Mouse (Mus musculus) brown adipose tissue, adult 24 weeks (tissue): ENCODE measurements at regions not wholly inside any gene's neighbourhood (a gene's known extent, or its start where the extent isn't known, plus 50 kb on each side); places are given as distances from the start of the nearest gene placed in this dataset.

ENCODE experiments used
- H3K27ac ChIP-seq: fragments of 200-500 bp; replicated peaks from 2 replicates; pipeline ENCODE4 v1.5.1; 2012; ENCODE audit warnings: low read depth, mild to moderate bottlenecking, low read length
- H3K4me1 ChIP-seq: fragments of 200-500 bp; 2 replicates; pipeline ENCODE4 v1.6.1; 2012; ENCODE audit warnings: low read length, mixed read lengths; ENCODE audit not compliant: control insufficient read depth, insufficient read depth, insufficient read length
- H3K4me3 ChIP-seq: fragments of 200-500 bp; 2 replicates; pipeline ENCODE4 v1.5.1; 2012; ENCODE audit warnings: low read depth, mild to moderate bottlenecking, low read length, moderate library complexity; ENCODE audit not compliant: insufficient read depth

DNA sequence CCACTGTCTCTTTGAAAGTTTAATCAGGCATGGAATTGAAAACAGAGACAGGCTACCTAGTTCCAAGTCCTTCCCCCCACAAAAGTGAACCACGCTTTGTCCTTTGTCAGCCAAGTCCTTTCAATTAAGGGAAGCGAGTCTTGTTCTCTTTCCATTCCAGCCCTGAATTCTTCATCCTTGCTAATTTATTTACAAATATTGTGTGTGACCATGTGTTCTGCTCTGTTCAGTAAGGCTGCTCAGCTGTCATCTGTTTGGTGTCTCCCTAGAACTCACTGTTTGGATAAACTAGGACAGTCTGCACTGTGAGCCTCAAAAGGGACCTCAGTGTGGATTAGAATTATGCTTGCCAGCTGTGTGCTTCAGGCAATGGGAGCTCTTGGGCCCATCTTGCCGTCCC is 473.6 kb downstream of the Nedd1 start:
- Histone ChIP-seq H3K4me3 (no peak overlapping the region), H3K27ac (no peak overlapping the region), H3K4me1 (no peaks in the 10 kb centered on the region)

DNA sequence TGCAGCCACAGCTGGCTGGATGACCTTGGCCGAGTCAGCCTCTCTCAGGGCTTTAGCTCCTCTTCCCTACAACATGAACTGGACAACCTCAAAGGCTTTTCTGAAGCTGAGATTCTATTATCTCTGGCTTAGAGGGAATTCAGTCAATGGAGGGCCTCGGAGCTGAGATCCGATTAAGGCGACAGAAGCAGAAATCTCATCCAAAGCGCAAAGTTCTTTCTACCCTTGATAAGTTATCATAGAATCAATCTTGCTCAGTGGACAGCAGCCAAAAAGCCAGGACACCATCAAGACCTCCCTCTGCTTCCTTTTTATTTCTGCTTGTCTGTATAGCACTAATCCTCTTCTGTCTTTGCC is 474.8 kb downstream of the Nedd1 start:
- H3K27ac ChIP-seq, result no peak overlapping the region
- H3K4me3 ChIP-seq, result no peak overlapping the region
- no peaks in the 10 kb centered on the region for H3K4me1 ChIP-seq

DNA sequence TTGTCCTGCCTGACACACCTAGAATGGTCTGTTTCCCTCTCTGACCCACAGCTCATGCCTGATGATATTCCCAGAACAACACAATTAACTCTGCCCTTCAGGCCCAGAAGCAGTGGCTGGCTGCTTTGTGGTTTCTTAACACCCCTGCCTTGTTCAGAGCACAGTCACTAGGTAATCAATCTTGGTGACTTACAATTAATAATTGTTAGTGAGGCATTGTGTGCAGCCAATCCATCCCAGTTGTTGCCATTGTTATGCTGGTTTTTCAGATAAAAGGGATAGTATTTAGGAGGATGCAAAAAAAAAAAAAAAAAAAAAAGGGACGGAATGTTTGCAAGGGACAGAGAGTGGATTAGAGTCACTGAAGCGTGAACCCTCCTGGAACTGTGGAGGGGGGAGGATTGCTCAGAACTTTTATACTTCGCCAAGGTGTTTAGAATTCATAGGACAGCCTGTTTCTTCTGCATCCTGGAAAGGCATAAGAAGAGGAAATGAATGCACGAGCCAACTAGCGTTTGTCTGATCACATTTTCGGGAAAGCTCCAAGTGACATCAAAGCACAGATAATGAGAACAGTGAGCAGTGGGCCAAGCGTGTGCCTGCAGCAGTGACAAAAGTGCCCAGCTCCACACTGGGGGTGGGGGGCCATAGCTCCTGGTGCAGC is 475.3 kb downstream of the Nedd1 start:
- no peak overlapping the region for H3K27ac ChIP-seq
- no peak overlapping the region for H3K4me3 ChIP-seq
- no peaks in the 10 kb centered on the region for H3K4me1 ChIP-seq

DNA sequence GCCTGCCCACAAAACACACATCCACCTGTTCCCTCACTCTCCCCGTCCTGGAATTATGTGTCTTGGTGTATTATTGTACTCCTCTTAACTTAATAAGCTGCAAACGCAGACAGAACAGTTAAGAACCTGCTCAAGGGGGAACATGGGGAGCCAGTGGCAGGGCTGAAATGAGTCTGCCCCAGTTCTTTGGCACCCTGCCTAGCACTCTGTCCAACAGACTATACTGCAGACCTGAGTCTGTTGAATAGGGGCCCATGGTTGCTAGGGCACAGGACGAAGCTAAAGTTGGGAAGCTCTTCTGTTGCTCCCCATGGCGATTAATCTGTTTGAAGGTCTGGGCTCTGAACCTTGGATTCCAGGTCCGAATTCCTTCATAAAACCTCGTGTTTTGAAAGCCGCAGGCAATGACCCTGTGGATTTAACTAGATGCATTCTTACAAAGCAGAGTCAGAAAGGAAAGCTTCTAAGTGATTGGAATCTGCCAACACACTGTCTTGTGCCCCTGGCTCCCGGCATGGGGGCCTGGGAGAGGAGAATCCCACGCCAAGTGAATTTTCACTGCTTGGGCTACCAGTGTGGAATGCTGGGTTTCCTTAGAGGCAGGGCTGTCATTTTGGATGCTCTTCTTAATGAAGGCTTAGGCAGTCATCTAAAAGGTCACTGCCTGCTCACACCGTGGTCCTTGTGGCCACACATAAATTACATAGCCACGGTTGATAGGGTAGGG is 479.3 kb downstream of the Nedd1 start:
- Histone ChIP-seq H3K4me3 (no peak overlapping the region), H3K27ac (no peak overlapping the region), H3K4me1 (no peaks in the 10 kb centered on the region)

DNA sequence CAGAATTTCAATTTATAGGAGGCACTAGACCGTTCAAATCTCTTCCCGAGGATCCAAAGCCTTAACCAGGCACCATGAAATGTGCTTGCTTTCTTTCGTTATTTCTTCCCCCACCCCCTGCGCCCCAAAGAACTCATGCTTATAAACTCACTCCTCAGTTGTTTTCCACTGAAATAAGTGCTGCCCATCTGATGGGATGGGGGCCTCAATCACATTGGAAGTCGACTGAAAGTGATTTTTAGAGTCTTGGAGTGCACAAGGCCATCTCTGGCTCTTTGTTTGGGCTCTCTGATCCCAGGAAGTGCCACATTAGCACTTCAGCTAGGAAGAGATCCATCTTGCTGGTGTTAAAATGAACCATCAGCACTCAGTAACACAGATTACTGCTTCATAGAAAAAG is 484.3 kb downstream of the Nedd1 start:
- no peaks in the 10 kb centered on the region for H3K4me1 ChIP-seq
- H3K4me3 ChIP-seq, result no peak overlapping the region
- H3K27ac ChIP-seq, result no peak overlapping the region

DNA sequence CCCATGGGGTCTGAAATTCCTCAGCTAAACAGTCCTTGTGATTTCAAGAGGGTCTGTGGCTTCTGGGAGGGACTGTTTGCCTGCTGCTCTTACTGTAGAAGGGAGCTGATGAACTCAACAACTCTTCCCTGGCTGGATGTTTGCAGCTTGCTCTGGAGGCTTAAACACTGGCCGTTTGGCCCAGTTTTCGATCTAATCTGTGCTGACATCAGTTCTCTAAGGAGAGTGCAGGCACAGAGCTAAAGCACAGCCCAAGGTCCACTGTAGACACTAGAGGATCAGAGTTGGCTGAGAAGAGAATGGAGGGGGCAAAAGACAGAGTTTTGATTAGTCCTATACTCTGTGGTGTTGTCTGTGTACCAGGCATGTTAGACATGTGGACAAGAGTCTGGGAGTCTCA is 490.1 kb downstream of the Nedd1 start:
- H3K4me3 ChIP-seq, result no peak overlapping the region
- H3K4me1 ChIP-seq, result no peaks in the 10 kb centered on the region
- H3K27ac ChIP-seq, result no peak overlapping the region

DNA sequence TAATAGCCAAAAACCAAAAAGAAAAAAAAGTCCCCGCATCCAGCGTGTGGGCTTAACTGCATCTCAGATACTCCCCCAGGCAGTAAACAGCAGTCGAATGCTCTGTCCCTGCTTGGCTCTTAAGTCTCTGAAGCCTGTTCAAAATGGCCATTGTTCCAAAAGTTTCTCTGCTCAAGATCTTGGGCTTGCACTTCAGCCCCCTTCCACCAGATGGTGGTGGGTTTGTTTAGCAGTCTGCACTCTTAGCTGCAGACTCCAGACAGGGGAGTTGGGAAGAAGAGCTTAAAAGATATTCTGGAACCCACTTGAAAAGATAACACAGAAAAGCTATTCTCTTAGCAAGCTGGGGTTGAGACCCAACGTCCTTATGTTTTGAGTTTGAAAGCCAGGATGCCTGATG is 496.4 kb downstream of the Nedd1 start:
- no peak overlapping the region for H3K27ac ChIP-seq
- H3K4me3 ChIP-seq, result no peak overlapping the region
- no peaks in the 10 kb centered on the region for H3K4me1 ChIP-seq

DNA sequence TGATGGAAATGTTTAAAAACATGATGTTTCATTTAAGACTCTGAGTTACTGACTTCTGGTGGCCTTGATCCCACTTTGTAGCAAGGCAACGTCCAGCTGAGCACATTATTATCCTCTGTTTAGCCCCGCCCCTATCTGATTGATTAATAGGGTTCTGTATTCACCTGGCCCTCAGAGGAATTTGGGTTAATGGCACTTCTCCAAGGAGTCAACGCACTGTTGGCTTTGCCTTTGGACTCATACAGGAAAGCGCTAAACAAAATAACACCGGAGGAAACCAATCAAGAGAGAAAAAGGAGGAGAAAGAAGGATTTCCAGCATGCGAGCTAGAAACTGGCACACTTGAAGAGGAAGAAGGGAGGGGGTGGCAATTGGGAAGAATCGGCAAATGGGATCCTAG is 497.1 kb downstream of the Nedd1 start:
- Histone ChIP-seq H3K27ac (no peak overlapping the region), H3K4me1 (no peaks in the 10 kb centered on the region), H3K4me3 (no peak overlapping the region)

DNA sequence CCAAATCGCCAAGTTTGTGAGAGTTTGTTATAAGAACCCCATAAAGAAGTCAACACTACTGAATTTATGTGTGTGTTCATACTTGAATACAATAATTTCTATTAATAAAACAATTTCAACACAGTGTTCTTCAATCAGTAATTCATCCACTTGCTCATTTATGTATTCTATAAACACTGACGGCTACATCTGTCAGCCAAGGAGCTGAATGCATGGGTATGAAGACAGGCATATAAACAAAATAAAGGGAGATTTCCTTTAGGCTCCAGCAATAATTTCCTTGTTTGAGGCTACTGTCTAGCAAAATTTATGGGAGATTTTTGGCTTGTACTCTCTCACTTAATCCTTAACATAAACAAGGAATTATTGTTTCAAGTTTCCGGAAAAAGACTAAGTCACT is 502.9 kb downstream of the Nedd1 start:
- no peak overlapping the region for H3K27ac ChIP-seq
- no peak overlapping the region for H3K4me3 ChIP-seq
- H3K4me1 ChIP-seq, result no peaks in the 10 kb centered on the region

DNA sequence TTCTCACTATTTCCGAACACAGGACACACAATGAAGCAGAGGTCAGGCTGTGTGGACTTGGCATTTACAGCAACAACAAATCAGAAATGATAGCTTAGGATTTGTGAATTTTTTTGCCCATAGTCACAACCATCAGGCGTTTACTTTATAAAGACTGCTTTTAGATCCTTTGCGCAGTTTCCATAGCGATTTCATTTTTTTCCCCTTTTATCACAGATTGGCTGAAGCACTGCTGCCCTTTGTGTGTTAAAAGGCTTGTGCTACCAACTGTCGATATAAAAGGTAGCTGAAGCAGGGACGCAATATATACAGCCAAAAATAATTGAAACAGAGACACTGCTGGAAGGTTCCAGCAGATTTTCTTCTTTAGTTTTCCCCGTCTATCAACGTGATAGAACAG is 551.4 kb downstream of the Nedd1 start:
- H3K4me3 ChIP-seq, result no peak overlapping the region
- no peaks in the 10 kb centered on the region for H3K4me1 ChIP-seq
- no peak overlapping the region for H3K27ac ChIP-seq

DNA sequence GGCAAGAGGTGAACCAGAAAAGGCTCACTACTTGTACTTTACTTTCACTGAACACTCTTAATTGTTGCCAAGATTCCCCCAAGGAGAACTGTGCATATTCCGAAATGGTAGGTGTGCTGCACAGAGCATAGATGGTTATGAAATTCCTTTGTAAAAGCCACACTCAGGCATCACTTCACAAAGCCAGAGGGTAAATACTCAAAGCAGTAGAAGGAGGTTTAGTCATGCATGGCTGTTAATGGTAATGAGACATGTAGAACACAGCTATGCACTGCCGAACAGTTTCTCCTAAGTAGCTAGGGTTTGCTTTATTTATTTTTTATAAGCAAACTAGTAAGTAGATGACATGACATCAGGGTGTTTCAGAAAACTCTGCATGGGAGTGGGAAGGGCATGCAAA is 556.2 kb downstream of the Nedd1 start:
- no peak overlapping the region for H3K4me3 ChIP-seq
- H3K27ac ChIP-seq, result no peak overlapping the region
- 0 out of 2 replicates have a peak, but pooled peaks cover 3% of the 10 kb centered on the region for H3K4me1 ChIP-seq

DNA sequence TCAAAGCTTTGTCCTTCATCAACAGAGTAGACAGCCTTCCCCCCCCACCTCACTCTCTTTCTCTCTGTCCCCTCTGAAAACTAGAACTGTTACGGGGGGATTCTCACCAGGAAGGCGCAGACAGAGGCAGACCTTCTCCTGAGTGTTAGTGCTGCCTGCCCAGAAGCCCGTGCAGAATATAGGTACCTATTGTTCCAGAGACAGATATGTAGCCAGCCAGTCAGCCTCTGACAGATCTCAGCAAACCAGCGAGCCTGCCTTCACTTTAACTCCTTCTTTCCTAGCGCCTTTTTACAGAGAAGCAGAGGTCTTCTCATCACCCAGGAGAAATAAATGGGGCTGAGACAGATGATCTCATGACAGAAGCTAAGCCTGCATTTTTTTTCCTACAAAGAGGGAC is 557.2 kb downstream of the Nedd1 start:
- Histone ChIP-seq H3K27ac (no peak overlapping the region), H3K4me1 (0 out of 2 replicates have a peak, but pooled peaks cover 3% of the 10 kb centered on the region), H3K4me3 (no peak overlapping the region)

DNA sequence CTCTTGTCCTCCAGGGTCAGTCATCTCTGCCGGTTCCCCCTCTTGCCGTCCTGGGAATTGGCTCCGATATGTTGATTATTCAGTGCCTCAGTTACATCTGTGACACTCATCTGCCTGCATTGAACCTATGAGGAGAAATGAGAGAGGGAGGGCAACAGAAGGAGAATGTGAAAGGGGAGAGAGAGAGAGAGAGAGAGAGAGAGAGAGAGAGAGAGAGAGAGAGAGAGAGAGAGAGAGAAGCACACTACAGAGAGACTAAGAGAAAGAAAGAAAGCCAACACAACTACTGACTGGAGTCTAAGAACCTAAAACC is 557.6 kb downstream of the Nedd1 start:
- 0 out of 2 replicates have a peak, but pooled peaks cover 3% of the 10 kb centered on the region for H3K4me1 ChIP-seq
- no peak overlapping the region for H3K27ac ChIP-seq
- H3K4me3 ChIP-seq, result no peak overlapping the region

DNA sequence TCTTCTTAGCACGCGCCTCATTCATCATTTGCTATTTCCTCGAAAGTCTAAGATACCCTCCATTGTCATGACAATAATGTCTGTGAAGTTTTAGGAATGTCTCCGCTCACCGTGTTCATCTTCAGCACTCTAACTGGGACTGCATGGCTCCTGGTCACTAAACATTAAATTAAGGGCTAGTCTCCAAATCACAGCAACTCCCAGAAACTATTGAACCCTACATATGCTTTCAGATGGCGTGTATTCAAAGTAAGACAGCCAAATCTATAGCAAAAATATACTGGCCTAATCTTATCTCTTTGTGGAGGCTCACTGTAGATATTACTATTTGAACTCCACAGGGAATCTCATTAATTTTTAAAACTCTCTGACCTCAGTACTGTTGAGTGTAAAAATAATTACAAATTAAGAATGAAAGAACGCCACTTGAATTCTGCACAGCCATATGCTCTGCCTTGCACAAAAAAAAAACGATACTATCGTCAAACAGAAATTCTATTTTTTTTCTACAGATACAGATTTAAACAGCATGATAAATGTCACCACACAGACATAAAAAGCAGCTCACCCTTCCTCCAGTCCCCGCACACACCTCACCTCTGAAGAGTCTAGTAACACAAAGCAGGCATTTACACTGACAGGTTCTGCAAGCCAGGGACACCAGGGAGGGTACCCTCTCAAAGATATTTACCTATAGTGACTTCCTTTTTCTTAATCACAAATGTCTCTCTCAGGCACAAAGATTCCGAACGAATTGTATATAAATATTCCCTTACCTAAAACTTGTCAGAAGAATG is 558.2 kb downstream of the Nedd1 start:
- H3K4me1 ChIP-seq, result 0 out of 2 replicates have a peak, but pooled peaks cover 3% of the 10 kb centered on the region
- no peak overlapping the region for H3K4me3 ChIP-seq
- H3K27ac ChIP-seq, result no peak overlapping the region

DNA sequence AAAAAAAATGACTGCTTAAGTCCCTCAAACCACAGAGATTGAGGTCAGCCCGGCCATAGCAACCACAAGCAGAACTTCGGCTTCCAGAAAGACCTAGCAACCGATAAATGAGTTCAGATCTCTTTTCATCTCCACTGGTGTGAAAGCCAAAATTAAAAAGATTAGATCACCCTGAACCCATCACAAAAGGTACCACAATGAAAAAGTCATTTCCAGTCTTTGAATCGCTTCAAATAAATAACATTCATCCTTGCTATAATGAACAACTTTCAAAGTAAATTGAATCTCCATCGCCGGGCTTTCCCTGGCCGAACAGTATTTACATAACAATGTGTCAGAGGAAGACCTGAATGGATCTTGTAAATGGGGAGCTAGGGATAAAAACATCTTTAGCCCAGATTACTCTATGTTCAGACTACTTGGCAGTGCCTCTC is 559.1 kb downstream of the Nedd1 start:
- no peak overlapping the region for H3K4me3 ChIP-seq
- H3K27ac ChIP-seq, result no peak overlapping the region
- H3K4me1 ChIP-seq, result 0 out of 2 replicates have a peak, but pooled peaks cover 3% of the 10 kb centered on the region
